Mouse (Mus musculus): ENCODE results near the gene Maml1.

DNA sequence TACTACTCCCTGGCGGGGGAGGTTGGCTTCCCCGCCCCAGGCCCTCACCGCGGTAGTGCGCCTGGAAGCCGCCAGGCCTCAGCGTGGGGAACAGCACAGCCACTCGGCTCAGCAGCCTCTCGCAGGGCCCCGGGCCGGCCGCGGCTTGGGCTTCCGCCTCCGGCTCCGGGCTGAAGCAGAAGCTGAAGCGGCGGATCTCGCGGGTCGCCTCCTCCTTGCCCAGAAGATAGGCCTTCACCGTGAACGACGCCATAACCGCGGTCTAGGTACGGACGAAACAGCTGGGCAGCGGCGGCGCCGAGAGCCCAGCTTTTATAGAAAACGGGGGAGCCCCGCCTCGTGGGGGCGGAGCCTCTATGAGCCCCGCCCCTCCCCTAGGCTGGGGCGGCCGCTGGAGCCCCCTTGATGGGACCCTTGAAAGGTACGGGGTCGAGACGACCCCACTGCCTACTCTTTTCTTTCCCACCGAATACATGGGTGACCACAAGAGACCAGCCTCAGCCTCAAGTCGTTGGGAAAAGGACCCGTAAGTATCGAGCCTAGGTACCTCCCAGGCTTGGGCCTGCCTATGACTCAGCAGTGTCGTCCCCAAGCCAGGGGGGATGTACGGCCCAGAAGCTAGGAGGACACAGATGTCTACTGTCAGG, 81.5 kb downstream of the Maml1 start, which contains the start of the genes Sqstm1 and Mgat4b:
- TF ChIP-seq CHD2 (IDR thresholded peaks at IDR 0.05; ENCODE audit: low read depth, low read length) (no peak), ZC3H11A (IDR thresholded peaks at IDR 0.05; ENCODE audit: borderline replicate concordance, low read depth, low read length) (no peak), ZNF384 (IDR thresholded peaks at IDR 0.05; ENCODE audit: low read depth, low read length) (no peak), HCFC1 (IDR thresholded peaks at IDR 0.05; ENCODE audit: borderline replicate concordance, insufficient read depth, low read length) (no peak), MAFK (IDR thresholded peaks at IDR 0.05; ENCODE audit: insufficient read depth, low read depth, low read length) (peak; percentile 94)

Measured in ES-E14 (cell line).